Mouse (Mus musculus): ENCODE data around the gene Yars2. TPM values are rescaled to one million over a fixed set of nuclear protein-coding genes. Genes with fewer than 3 reads are reported as not detected.
"Not testable (repeated sequence)": the region's sequence is repeated elsewhere in the genome, so short reads cannot be mapped to it uniquely, and the experiment has no call there.

Gene Yars2
- total RNA-seq (2021) = 10 to 100 TPM; 22.3 to 23.4 TPM
- long read RNA-seq, transcript Yars2-201 (5 exons, 1,574 nt) = major isoform, 17 of 24 reads
- long read RNA-seq, partial matches to known transcripts = 1 of 24 reads
- long read RNA-seq, other reads (novel, unspliced or antisense) = 2 of 24 reads

GRCm38 (mm10) chr16:16302369-16303137 lies at the start of gene Yars2:
TSS of gene Yars2 (plus strand) at chr16:16302965.
- DNase-seq (ENCODE audit: low spot score in 2 of 2) = peak; percentile 93 to 97

- DNase-seq (ENCODE audit: low spot score in 2 of 2) = peak in 1 of 2 experiments; percentile 13
Measured at GRCm38 (mm10) chr16:16253326-16254074, 49.3 kb upstream of the Yars2 start.

- no peak for DNase-seq (ENCODE audit: low spot score in 2 of 2)
Measured at GRCm38 (mm10) chr16:16255217-16255616, 47.5 kb upstream of the Yars2 start.

- DNase-seq (ENCODE audit: low spot score in 2 of 2) = no peak
Measured at GRCm38 (mm10) chr16:16255874-16256273, 46.9 kb upstream of the Yars2 start.

DNA sequence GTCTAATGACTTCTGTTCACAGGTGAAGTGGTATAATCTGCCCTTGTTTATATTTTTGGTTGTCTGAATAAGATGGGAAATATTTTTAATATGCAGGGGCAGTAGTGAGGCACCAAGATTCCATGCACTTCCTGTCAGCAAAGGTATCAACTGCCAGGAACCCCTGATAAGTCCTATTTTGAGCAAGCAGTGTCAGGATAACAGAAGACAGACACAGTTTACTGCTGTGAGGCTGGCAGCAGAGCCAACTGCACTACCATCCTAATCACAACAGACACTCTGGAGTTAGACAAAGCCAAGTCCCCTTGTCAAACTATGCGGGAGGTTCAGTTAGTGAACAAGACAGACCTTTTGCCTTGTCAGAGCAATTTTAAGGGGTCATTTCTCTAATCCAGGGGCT lies 46.1 kb upstream of the Yars2 start:
- DNase-seq (ENCODE audit: low spot score in 2 of 2) = no peak

DNA sequence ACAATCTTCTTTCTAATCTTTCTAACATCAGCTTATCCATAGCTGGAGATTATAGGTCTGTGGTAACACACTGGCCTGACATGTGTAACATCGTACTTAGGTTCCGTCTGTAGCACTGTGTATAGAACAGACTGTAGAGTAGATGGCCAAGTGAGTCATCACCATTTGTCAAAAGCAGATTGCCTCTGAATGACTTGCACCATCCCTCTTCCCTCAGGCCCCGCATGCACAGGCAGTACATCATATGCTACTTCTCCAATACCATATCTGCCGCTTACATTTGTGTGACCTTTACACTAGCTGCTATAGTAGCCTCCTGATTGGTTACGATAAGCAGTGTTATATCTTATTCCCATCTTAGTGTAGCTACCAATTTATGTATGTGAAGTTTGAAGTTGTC lies 41.9 kb upstream of the Yars2 start:
- peak; percentile 46 to 67 for DNase-seq (ENCODE audit: low spot score in 2 of 2)

DNA sequence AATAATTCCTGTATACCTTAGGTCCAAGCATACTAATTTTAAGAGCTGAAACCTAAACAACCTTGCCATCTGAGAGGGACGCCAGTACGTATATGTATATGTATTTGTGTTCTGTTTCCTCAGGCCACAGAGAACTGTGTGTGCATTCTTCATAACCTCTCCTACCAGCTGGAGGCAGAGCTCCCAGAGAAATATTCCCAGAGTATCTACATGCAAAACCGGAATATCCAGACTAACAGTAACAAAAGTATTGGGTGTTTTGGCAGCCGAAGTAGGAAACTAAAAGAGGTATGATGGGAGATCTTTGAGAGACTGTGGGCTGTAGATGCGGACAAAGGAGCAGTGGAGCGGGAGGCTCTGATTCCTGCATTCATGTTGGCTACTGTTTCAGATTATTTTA lies 41.3 kb upstream of the Yars2 start:
- DNase-seq (ENCODE audit: low spot score in 2 of 2) = no peak

GRCm38 (mm10) chr16:16262436-16262835 lies 40.3 kb upstream of the Yars2 start:
- DNase-seq (ENCODE audit: low spot score in 2 of 2) = no peak

DNA sequence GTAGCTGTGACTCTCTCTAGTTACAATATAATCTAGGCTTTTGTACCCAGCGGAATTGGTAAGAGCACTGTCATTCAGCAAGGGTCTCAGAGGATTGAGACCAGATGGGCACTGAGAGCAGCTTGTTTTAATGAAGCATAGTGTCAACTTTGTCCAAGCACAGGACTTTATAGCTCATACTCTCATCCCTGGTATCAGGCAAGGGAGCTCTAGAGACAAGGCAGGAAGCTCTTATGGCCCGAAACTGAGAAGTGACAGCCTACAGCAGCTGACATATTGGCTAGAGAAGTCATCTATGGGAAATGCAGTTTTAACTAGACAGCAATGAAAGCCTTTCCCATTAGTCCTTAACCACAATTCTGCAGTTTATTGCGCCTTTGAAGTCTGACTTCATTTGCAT lies 29.8 kb upstream of the Yars2 start:
- DNase-seq (ENCODE audit: low spot score in 2 of 2) = no peak

GRCm38 (mm10) chr16:16273752-16274151 lies 29.0 kb upstream of the Yars2 start:
- no peak for DNase-seq (ENCODE audit: low spot score in 2 of 2)

DNA sequence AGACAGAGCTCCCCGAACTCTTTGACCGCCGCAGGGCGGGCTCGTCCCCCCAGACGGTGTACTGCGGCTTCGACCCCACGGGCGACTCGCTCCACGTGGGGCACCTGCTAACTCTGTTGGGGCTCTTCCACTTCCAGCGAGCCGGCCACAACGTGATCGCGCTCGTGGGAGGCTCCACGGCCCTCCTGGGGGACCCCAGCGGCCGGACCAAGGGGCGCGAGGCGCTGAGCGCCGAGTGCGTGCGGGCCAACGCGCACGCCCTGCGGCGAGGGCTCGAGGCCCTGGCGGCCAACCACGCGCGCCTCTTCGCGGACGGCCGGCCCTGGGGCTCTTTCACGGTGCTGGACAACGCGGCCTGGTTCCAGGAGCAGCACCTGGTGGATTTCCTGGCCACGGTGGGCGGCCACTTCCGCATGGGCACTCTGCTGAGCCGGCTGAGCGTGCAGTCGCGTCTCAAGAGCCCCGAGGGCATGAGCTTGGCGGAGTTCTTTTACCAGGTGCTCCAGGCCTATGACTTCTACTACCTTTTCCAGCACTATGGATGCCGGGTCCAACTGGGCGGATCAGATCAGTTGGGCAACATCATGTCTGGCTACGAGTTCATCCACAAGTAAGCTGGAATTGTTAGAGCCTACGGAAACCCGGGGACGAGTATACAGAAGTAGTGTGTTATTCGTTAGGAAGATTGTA lies 518 bp downstream of the Yars2 start:
- DNase-seq (ENCODE audit: low spot score in 2 of 2) = peak; percentile 26 to 30

- DNase-seq (ENCODE audit: low spot score in 2 of 2) = no peak
Measured at GRCm38 (mm10) chr16:16303888-16304287, 1.1 kb downstream of the Yars2 start.

GRCm38 (mm10) chr16:16311319-16311718 lies 8.6 kb downstream of the Yars2 start:
- no peak for DNase-seq (ENCODE audit: low spot score in 2 of 2)

- no peak for DNase-seq (ENCODE audit: low spot score in 2 of 2)
Measured at GRCm38 (mm10) chr16:16325775-16326336, 23.1 kb downstream of the Yars2 start.

GRCm38 (mm10) chr16:16346420-16346819 lies 43.7 kb downstream of the Yars2 start:
- no peak for DNase-seq (ENCODE audit: low spot score in 2 of 2)

- DNase-seq (ENCODE audit: low spot score in 2 of 2) = no peak
Measured at GRCm38 (mm10) chr16:16357908-16358307, 55.1 kb downstream of the Yars2 start.

GRCm38 (mm10) chr16:16358481-16359100 lies 55.8 kb downstream of the Yars2 start, which contains the start of gene Dnm1l:
TSS of gene Dnm1l (minus strand) at chr16:16358959.
- DNase-seq (ENCODE audit: low spot score in 2 of 2) = peak; percentile 90 to 94

- not testable (repeated sequence) for DNase-seq (ENCODE audit: low spot score in 2 of 2)
Measured at GRCm38 (mm10) chr16:16359101-16359482, 56.3 kb downstream of the Yars2 start.
